Mouse (Mus musculus) kidney, adult 2 months (tissue): ENCODE data around the gene Aldh3b1.

ENCODE experiments used
- CTCF ChIP-seq: fragments of 200-500 bp; conservative IDR thresholded peaks from 2 replicates; pipeline ENCODE4 v1.5.1; 2011; ENCODE audit warnings: low read depth, mild to moderate bottlenecking, control low read depth, low read length, moderate library complexity, mixed read lengths; ENCODE audit not compliant: insufficient read depth, insufficient read length
- POLR2A ChIP-seq: fragments of 200-500 bp; IDR thresholded peaks from one replicate; pipeline ENCODE4 v1.6.1; 2011; ENCODE audit warnings: low read depth, low read length, control low read depth

DNA sequence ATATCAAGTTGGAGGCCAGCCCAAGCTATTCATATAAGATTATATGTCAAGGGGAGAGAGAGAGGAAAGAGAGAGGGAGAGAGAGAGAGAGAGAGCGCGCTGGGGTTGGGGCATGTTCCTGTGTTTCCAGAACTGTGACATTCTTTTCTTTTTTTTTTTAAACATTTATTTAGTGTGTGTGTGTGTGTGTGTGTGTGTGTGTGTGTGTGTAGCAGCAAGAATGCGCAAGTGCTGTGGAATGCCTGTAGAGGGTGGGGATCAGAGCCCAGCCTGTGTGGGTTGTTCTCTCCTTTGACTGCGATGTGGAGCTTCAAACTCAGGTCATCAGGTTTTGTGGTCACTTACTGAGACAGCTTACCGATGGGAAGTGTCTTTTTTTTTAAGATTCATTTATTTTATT lies 30.6 kb upstream of the Aldh3b1 start:
- TF ChIP-seq POLR2A (no peak), CTCF (no peak)
